Mouse (Mus musculus): ENCODE data around the gene Vmn1r3. TPM values are rescaled to one million over a fixed set of nuclear protein-coding genes. Genes with fewer than 3 reads are reported as not detected.

Vmn1r3 gene
- polyA plus RNA-seq, 3 experiments from 2014 or later = not detected

Other genes with a start within 250 kb of the Vmn1r3 start
- gene Vmn1r2, start 18.0 kb downstream of the Vmn1r3 start, polyA plus RNA-seq (2017; shearing (Covaris generic)) = not detected